Mouse (Mus musculus): ENCODE data around the gene Agpat4.

DNA sequence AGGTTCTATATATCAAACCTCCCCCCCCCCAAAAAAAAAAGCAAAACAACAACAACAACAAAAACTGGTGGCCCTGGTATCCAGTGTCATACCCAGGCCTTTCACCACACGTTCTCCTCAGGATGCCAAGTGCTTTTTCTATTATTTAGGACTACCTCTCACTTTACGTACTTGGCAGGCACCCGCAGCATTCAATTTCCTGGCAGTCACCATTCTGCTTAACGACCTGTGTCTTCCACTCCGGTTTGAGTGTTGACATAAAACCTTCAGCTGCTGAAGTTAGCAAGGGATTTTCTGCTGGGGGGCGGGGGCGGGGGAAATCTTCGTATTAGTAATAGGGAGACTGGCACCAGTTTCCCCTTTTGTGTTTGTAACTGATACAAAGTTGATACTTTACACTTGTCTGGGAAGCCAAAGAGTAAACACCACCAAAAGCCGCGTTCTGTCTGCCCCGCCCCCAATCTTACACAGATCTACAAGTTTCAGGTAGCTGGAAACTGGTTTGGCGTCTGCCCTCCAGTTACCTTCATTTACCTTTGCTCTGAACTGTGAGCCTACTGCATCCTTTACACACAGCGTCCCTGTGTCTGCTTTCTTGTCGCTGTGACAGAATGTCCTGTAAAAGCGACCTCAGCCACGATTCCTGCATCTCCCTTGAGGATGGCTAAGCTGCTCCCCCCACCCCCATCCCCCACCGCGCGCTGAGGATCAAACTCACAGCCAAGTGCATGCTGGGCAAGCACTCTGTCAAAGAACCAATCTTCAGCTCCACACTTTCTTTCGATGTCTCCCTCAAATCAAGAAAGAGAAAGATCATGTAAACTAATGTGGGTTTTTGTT, 37.6 kb upstream of the Agpat4 start:
- no peak for TF ChIP-seq CTCF (IDR thresholded peaks at IDR 0.05)
- TF ChIP-seq EP300 (IDR thresholded peaks at IDR 0.05): 0 out of 2 replicates have a peak, but pooled peaks have one; percentile 23

All from lung, postnatal 0 days (tissue).